Mouse (Mus musculus): Measurements from ENCODE around the gene Dnajb5. TPM values are rescaled to one million over a fixed set of nuclear protein-coding genes. Genes with fewer than 3 reads are reported as not detected.
"Not testable (repeated sequence)": the region's sequence is repeated elsewhere in the genome, so short reads cannot be mapped to it uniquely, and the experiment has no call there.

Dnajb5 gene
- polyA plus RNA-seq, 1 experiment from 2014 or later = 15.6 TPM

- Histone ChIP-seq H3K4me1 (replicated peaks) (peaks cover 15% of the 10 kb centered on the region), H3K9me3 (replicated peaks) (0 out of 2 replicates have a peak, but pooled peaks cover 2% of the 10 kb centered on the region), H3K4me3 (peak overlapping the region; percentile 17; the same call in 1 of the 2 replicates), H3K4me2 (peak overlapping the region; percentile 48), H3K36me3 (no peaks in the 10 kb centered on the region), H3K9ac (no peak overlapping the region), H3K27me3 (replicated peaks) (no peaks in the 10 kb centered on the region), H3K27ac (ENCODE audit: poor library complexity, severe bottlenecking) (no peak overlapping the region)
- WGBS = 17% methylated on average over 12 of the region's 12 CpGs
- no peak for ATAC-seq (ENCODE audit: insufficient number of reproducible peaks, low FRiP score)
Observed at GRCm38 (mm10) chr4:42965039-42965719, 15.6 kb downstream of the Dnajb5 start.

GRCm38 (mm10) chr4:42969304-42969703 lies 19.7 kb downstream of the Dnajb5 start, which contains the start of gene 1700022I11Rik:
TSS of gene 1700022I11Rik (plus strand) at chr4:42969604.
- WGBS = 83% methylated on average over 4 of the region's 4 CpGs
- H3K36me3 ChIP-seq = no peaks in the 10 kb centered on the region
- H3K4me3 ChIP-seq = no peak within 1 kb of the TSS
- H3K27ac ChIP-seq (ENCODE audit: poor library complexity, severe bottlenecking) = no peak within 1 kb of the TSS
- H3K4me1 ChIP-seq (replicated peaks) = peaks cover 21% of the 10 kb centered on the region
- no peaks in the 10 kb centered on the region for H3K9me3 ChIP-seq (replicated peaks)
- no peak within 1 kb of the TSS for H3K9ac ChIP-seq
- ATAC-seq (ENCODE audit: insufficient number of reproducible peaks, low FRiP score) = no peak
- H3K4me2 ChIP-seq = no peak within 1 kb of the TSS
- no peaks in the 10 kb centered on the region for H3K27me3 ChIP-seq (replicated peaks)

DNA sequence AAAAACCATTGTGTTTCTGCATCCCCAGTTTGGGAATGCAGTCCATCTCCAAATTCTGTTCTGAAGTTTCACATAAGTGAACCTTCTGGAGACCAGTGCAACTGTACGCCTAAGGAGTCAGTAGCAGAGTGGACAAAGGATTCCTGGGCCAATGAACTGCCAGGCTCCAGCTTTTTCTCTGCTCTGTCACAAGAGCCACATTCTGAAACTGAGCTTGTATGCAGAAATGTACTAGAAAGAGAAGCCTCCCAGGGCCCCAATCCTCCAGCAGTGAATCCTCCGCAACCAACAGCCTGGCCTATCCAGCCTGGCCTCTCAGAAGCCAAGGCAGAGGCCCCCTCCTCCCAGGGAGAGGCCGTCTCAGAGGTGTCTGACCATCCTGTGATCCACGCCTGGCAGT lies 23.3 kb downstream of the Dnajb5 start:
- H3K27me3 ChIP-seq (replicated peaks) = no peaks in the 10 kb centered on the region
- ATAC-seq (ENCODE audit: insufficient number of reproducible peaks, low FRiP score) = no peak
- peaks cover 16% of the 10 kb centered on the region for H3K4me1 ChIP-seq (replicated peaks)
- no peak overlapping the region for H3K4me2 ChIP-seq
- H3K27ac ChIP-seq (ENCODE audit: poor library complexity, severe bottlenecking) = no peak overlapping the region
- no peak overlapping the region for H3K9ac ChIP-seq
- no peaks in the 10 kb centered on the region for H3K9me3 ChIP-seq (replicated peaks)
- 66% methylated on average over 4 of the region's 4 CpGs for WGBS
- H3K4me3 ChIP-seq = no peak overlapping the region
- peaks cover 14% of the 10 kb centered on the region for H3K36me3 ChIP-seq

DNA sequence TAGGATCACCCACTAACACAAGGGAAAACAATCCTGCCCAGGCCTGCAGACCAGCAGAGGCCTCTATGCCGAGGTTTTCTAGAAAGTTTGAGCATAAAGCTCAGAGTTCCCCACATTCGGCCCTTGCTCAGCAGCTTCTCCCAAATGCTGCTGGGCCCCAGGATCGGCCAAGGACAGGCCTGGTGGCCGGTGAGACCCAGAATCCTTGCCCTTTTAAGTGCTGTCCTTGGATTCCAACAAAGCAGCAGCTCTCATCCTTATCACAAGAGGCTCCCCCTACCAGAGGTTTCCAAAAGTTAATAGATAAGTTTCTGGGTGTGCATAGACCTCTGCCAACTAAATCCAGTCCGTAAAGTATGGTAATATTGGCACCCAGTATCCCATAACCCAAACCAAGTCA lies 24.3 kb downstream of the Dnajb5 start:
- Histone ChIP-seq H3K4me1 (replicated peaks) (peaks cover 16% of the 10 kb centered on the region), H3K9ac (no peak overlapping the region), H3K36me3 (peaks cover 21% of the 10 kb centered on the region), H3K4me3 (no peak overlapping the region), H3K4me2 (no peak overlapping the region), H3K27me3 (replicated peaks) (no peaks in the 10 kb centered on the region), H3K27ac (ENCODE audit: poor library complexity, severe bottlenecking) (peak overlapping the region; percentile 48; the same call in 1 of the 2 replicates), H3K9me3 (replicated peaks) (no peaks in the 10 kb centered on the region)
- ATAC-seq (ENCODE audit: insufficient number of reproducible peaks, low FRiP score) = no peak
- WGBS = 38% methylated on average over 5 of the region's 5 CpGs

GRCm38 (mm10) chr4:42978062-42978461 lies 28.4 kb downstream of the Dnajb5 start:
- Histone ChIP-seq H3K27ac (ENCODE audit: poor library complexity, severe bottlenecking) (no peak overlapping the region), H3K27me3 (replicated peaks) (no peaks in the 10 kb centered on the region), H3K9me3 (replicated peaks) (no peaks in the 10 kb centered on the region), H3K4me2 (no peak overlapping the region), H3K4me1 (replicated peaks) (peaks cover 16% of the 10 kb centered on the region), H3K9ac (no peak overlapping the region), H3K4me3 (no peak overlapping the region), H3K36me3 (peaks cover 57% of the 10 kb centered on the region)
- ATAC-seq (ENCODE audit: insufficient number of reproducible peaks, low FRiP score) = no peak
- WGBS = 93% methylated on average over 4 of the region's 4 CpGs

- H3K27me3 ChIP-seq (replicated peaks); ATAC-seq (ENCODE audit: insufficient number of reproducible peaks, low FRiP score); H3K27ac ChIP-seq (ENCODE audit: poor library complexity, severe bottlenecking); H3K4me1 ChIP-seq (replicated peaks); H3K9me3 ChIP-seq (replicated peaks); H3K4me3 ChIP-seq; H3K4me2 ChIP-seq; H3K9ac ChIP-seq: not testable (repeated sequence)
- peaks cover 81% of the 10 kb centered on the region for H3K36me3 ChIP-seq
- 91% methylated on average over 8 of the region's 8 CpGs for WGBS
Observed at GRCm38 (mm10) chr4:42980467-42980866, 30.9 kb downstream of the Dnajb5 start.

DNA sequence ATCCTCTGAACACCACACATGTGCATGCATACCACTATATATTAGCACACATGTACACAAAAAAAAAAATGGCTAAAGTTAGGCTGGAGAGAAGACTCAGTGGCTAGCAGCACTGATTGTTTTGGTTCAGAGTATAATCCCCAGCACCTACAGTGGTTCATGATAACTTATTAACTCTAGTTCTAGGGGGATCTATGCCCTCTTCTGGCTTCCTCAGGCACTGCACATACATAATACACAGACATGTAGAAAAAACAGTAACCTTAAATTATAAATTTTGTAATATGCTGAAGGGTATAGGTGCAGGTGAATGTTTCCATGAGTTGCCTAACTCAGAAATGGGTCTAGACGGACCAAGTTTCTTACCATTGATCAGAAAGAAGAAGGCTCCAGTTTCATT lies 38.7 kb downstream of the Dnajb5 start:
- Histone ChIP-seq H3K4me2 (no peak overlapping the region), H3K4me1 (replicated peaks) (no peaks in the 10 kb centered on the region), H3K9ac (no peak overlapping the region), H3K4me3 (no peak overlapping the region), H3K36me3 (peaks cover 98% of the 10 kb centered on the region), H3K27me3 (replicated peaks) (no peaks in the 10 kb centered on the region), H3K9me3 (replicated peaks) (no peaks in the 10 kb centered on the region), H3K27ac (ENCODE audit: poor library complexity, severe bottlenecking) (no peak overlapping the region)
- ATAC-seq (ENCODE audit: insufficient number of reproducible peaks, low FRiP score) = no peak
- 87% methylated on average over 1 of the region's 1 CpGs for WGBS

GRCm38 (mm10) chr4:42998022-42998421 lies 48.4 kb downstream of the Dnajb5 start:
- peak overlapping the region; percentile 65 for H3K4me2 ChIP-seq
- H3K9ac ChIP-seq = peak overlapping the region; percentile 99
- H3K9me3 ChIP-seq (replicated peaks) = no peaks in the 10 kb centered on the region
- H3K4me3 ChIP-seq = peak overlapping the region; percentile 97
- H3K27ac ChIP-seq (ENCODE audit: poor library complexity, severe bottlenecking) = peak overlapping the region; percentile 83
- H3K27me3 ChIP-seq (replicated peaks) = no peaks in the 10 kb centered on the region
- H3K36me3 ChIP-seq = peaks cover 32% of the 10 kb centered on the region
- WGBS = 46% methylated on average over 2 of the region's 2 CpGs
- H3K4me1 ChIP-seq (replicated peaks) = peaks cover 20% of the 10 kb centered on the region
- ATAC-seq (ENCODE audit: insufficient number of reproducible peaks, low FRiP score) = no peak

- H3K36me3 ChIP-seq = peaks cover 19% of the 10 kb centered on the region
- peak overlapping the region; percentile 65 for H3K4me2 ChIP-seq
- no peaks in the 10 kb centered on the region for H3K27me3 ChIP-seq (replicated peaks)
- peak; percentile 90 for ATAC-seq (ENCODE audit: insufficient number of reproducible peaks, low FRiP score)
- H3K9ac ChIP-seq = peak overlapping the region; percentile 99
- peak overlapping the region; percentile 100 for H3K27ac ChIP-seq (ENCODE audit: poor library complexity, severe bottlenecking)
- H3K4me1 ChIP-seq (replicated peaks) = peaks cover 20% of the 10 kb centered on the region
- under 1% methylated on average over 51 of the region's 51 CpGs for WGBS
- H3K9me3 ChIP-seq (replicated peaks) = no peaks in the 10 kb centered on the region
- peak overlapping the region; percentile 97 for H3K4me3 ChIP-seq
Observed at GRCm38 (mm10) chr4:42999451-43000140, 50.0 kb downstream of the Dnajb5 start.

DNA sequence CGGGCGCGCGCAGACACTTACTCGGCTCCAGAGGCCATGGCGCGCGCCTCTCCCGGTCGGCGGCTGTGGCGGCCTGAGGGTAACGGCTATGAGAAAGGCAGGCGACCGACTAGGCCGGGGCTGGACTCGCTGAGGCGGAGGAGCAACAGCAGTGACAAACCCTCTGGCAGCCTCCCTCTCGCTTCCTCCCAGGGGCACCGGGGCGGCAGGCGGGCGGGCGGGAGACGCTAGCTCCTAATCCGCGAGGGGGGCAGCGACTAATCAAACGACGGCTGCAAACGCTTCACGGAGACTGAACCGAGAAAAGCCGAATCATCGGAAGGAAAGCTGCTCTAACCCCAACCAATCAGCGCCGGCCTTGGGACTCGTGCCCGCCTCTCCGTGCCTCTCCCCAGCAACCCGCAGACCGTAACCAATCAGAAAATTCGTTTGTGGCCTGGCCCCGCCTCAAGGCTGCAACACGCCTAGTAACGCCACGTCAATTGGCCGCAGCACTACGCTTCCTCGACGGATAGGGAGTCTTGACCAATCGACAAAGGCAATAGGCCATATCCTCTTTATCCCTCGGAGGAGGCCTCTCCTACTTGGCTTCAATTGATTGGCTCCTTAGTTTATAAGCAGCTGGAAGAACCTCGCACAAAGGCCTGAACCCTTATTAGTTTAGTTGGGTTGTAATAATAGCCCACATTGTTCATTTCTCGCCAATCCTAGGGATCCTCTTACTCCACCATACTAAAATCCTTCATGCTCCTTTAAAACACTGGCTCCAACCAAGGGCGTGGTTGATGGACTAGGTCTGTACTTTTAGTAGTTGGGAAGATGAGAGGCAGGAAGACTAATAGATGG lies 50.8 kb downstream of the Dnajb5 start, which contains the start of gene Vcp:
TSS of gene Vcp (minus strand) at position 367 of the 846 bp plus-strand sequence.
- H3K27me3 ChIP-seq (replicated peaks); H3K9me3 ChIP-seq (replicated peaks): not testable (repeated sequence)
- peak; percentile 98 for ATAC-seq (ENCODE audit: insufficient number of reproducible peaks, low FRiP score)
- Histone ChIP-seq H3K4me1 (replicated peaks) (peaks cover 20% of the 10 kb centered on the region), H3K36me3 (peaks cover 19% of the 10 kb centered on the region), H3K4me2 (peak within 1 kb of the TSS; percentile 65), H3K27ac (ENCODE audit: poor library complexity, severe bottlenecking) (peak within 1 kb of the TSS; percentile 100), H3K9ac (peak within 1 kb of the TSS; percentile 99), H3K4me3 (peak within 1 kb of the TSS; percentile 97)
- WGBS = under 1% methylated on average over 52 of the region's 56 CpGs

DNA sequence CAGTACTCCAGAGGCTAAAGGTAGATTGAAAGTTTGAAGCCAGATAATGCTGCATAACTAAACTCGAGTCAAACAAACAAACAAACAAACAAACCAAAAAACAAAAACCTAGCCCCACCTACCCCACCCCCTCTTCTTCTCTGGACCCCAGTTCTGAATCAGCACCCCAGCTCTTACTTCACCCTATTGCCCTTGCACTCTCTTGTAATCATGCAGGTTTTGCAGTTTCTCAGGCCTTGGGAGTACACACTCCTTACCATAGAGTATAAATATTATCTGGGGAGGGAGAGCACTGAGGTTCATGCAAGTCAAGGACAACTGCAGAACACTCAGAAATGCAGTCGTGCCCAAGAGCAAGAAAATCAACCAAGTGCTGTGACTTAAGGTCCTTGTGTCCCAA lies 51.7 kb downstream of the Dnajb5 start:
- no peaks in the 10 kb centered on the region for H3K27me3 ChIP-seq (replicated peaks)
- no peak overlapping the region for H3K4me3 ChIP-seq
- 77% methylated on average over 2 of the region's 2 CpGs for WGBS
- ATAC-seq (ENCODE audit: insufficient number of reproducible peaks, low FRiP score) = no peak
- H3K4me1 ChIP-seq (replicated peaks) = peaks cover 20% of the 10 kb centered on the region
- H3K4me2 ChIP-seq = no peak overlapping the region
- H3K27ac ChIP-seq (ENCODE audit: poor library complexity, severe bottlenecking) = no peak overlapping the region
- H3K9ac ChIP-seq = no peak overlapping the region
- H3K36me3 ChIP-seq = peaks cover 12% of the 10 kb centered on the region; the same call in 1 of the 2 replicates
- H3K9me3 ChIP-seq (replicated peaks) = no peaks in the 10 kb centered on the region

Data from heart, embryonic 12.5 days (tissue).